Mouse (Mus musculus) left cerebral cortex, adult 11 months (tissue): ENCODE measurements at regions not wholly inside any gene's neighbourhood (a gene's known extent, or its start where the extent isn't known, plus 50 kb on each side); places are given as distances from the start of the nearest gene placed in this dataset.

Experiments used
- DNase-seq: peaks from one replicate; pipeline ENCODE4 v3.0.0; 2022; ENCODE audit warnings: low spot score

DNA sequence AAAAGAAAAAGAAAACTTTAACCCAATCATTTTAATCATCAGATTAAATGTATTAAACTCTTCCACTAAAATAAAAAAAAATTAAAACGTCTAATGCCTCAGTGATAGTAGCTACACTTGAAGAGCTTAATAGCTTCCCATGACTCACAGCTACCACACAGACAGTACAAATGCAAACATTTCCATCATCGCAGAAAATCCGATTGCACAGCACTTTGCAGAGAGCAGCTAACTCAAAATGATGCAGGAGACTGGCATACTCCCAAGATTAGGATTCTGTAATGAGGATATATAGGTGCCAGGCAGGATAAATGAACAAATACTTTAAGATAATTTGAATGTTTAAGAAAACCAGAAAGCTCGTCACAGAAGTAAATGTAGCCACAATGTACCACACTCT, 238.3 kb upstream of the Kif2a start:
- DNase-seq, result no peak

DNA sequence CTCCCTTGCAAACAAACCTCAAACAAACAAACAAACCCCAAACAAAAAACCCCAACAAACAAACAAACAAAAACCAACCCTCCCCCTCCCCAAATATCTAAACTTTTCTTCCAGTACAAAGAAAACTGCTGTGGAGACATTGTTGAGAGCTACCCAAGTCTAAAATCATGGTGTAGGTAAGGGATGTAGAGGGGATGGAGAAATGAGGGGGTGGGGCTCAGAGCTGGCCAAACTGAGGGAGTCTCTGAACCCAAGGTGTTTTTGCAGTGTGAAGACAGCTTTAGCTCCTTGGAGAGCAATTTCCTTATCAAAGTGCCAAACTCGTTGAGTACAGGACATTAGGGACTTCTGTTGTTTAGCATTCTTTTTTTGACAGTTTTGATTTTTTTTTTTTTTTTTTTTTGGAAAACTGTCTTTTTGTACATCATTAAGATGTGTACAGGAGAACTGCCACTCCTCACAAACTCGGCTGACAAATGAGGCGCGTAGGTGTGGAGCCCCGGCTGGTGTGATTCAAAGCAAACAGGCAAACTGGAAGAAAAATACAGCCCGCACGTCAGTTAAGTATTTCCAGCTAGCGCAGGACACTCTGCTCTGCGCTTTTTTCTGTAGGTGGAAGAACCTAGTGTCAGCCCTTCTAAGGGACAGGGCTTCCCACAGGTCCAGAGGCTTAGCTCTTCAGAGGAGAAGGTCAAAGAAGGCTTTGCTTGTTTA, 226.0 kb upstream of the Kif2a start:
- no peak for DNase-seq

GRCm38 (mm10) chr13:107246956-107247751, 225.2 kb upstream of the Kif2a start:
- DNase-seq, result no peak

DNA sequence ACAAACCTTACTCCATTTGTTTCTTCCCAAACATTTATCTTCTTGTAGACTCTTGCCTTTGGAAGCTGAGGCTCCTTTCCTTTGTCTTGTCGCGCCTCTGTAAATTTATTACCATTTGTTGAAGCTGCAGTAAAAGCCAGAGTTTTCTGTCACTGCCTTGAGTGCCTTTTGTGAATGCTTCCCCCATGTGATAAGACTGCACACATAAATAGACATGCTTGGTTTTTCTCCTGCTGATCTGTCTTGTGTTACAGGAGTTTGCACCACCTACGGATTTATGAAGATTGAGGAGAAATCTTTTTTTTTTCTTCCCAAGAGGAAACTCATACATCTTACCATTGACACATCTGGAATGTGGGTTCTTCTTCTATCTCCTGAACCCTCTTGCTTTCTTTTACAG, 222.2 kb upstream of the Kif2a start:
- no peak for DNase-seq

DNA sequence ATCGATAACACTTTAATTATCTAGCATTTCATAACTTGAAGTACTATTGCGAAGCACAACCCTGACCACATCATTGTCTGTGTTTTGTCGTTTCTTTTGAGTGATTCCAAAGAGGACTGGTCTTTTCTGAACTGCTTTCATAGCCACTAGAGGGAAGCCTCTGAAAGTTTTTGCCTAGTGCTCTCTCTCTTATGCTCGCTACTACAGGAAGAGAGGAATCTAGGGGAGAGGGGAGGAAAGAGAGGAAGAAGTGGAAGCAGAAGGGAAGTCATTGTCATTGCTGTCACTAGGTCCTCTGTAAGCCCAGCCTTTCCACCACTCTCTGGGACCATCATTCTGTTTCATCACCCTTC, 217.1 kb upstream of the Kif2a start:
- no peak for DNase-seq

- no peak for DNase-seq
Measured at GRCm38 (mm10) chr13:107238364-107239034, 216.6 kb upstream of the Kif2a start.

DNA sequence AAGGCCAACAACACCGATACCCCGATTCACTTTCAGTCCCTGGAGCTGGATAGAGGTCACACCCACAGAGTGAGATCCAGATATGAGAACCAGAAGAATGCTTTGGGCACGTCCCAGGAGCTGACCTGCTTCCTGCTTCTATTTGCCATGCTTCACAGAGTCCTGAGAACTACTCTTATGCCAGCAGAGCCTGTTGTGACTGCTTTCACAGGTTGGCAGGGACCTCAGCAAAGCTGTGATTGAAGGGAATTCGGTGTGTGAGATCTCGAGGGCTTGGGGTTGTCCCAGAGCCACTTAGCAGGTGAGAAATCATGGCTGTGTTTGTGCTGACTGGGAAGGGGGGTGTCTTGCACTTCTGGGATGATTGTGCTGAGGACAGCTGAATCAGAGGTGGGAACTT, 197.5 kb upstream of the Kif2a start:
- DNase-seq, result no peak

- DNase-seq, result peak; percentile 55
Measured at GRCm38 (mm10) chr13:107218351-107218750, 196.4 kb upstream of the Kif2a start.

GRCm38 (mm10) chr13:107217825-107218224, 195.9 kb upstream of the Kif2a start:
- DNase-seq, result no peak

GRCm38 (mm10) chr13:107213281-107213680, 191.4 kb upstream of the Kif2a start:
- no peak for DNase-seq

GRCm38 (mm10) chr13:107210676-107211075, 188.8 kb upstream of the Kif2a start:
- DNase-seq, result no peak

GRCm38 (mm10) chr13:107207354-107208181, 185.6 kb upstream of the Kif2a start:
- DNase-seq, result peak; percentile 51

DNA sequence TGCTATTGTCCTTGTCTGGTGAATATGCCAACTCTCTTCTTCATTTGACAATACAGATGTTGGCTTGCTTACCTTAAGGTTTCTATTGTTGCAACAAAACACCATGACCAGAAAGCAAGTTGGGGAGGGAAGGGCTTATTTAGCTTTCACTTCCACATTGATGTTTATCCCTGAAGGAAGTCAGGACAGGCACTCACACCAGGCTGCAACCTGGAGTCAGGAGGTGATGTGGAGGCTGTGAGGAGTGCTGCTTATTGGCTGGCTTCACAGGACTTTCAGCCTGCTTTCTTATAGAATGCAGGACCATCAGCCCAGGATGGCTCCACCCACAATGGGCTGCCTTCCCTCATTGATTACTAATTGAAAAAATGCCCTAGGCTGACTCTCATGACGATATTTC, 177.9 kb upstream of the Kif2a start:
- no peak for DNase-seq

- no peak for DNase-seq
Measured at GRCm38 (mm10) chr13:107193426-107193825, 171.5 kb upstream of the Kif2a start.

DNA sequence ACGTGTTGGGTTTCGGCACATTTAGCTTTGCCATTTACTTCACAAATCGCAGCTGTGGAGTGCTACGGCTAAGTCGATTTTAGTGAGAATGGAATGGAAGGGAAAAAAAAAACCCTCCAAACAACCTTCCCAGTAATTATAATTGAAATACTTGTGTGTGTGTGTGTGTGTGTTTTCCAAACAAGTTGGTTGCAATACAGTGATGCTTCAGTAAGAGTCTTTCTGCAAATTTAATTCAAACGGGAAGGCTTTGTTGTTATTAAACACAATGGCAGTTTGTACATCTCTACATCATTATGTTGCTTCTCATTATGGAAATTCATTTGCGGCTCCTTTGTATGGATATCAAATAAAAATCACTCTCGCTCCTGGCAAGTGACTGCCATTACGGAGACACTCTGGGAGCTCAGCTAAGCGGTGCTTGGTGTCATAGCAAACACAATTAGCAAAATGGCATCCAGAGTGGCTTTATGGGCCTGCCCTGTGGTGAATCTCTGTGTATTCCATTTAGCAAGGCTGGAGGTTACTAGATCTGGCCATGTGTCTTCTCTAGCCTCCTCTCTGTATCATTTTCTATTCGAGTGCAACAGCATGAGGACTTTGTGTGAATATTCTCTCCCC, 165.4 kb upstream of the Kif2a start:
- DNase-seq, result no peak

DNA sequence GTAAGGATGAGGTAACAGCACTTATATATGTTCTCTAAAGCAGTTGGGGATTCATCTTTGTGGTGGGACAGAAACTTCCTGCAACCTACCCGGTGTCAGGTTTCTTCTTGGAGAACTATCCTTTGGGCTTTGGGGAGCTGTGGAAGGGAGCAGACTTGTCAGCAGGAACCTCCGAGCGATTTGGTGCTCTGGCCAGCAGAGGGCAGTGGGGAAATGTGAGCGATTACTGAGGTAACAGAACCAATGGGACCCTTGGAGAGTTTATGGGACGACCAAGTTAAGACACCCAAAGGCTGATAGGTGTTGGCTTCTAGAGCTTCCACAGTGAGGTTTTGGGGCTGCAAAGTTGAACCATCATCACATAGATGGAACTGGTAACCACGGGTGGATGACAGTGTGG, 160.6 kb upstream of the Kif2a start:
- peak; percentile 28 for DNase-seq

DNA sequence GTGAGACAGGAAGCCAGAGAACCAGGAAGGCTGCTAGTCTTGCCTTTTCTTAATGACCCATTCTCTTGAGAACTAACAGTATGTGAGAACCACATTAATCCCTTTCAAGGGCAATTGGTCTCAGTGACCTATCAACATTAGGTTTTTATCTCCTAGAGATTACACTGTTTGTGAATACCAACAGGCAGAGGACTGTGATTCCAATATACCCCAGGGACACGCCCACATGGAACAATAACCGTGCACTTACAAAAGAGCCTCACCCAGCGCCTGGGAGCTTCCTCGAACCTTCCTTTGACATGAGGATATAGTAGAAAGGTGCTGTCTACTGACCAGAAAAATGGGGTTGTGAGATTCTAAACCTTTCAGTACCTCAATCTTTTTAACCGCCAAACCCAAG, 157.6 kb upstream of the Kif2a start:
- DNase-seq, result no peak

DNA sequence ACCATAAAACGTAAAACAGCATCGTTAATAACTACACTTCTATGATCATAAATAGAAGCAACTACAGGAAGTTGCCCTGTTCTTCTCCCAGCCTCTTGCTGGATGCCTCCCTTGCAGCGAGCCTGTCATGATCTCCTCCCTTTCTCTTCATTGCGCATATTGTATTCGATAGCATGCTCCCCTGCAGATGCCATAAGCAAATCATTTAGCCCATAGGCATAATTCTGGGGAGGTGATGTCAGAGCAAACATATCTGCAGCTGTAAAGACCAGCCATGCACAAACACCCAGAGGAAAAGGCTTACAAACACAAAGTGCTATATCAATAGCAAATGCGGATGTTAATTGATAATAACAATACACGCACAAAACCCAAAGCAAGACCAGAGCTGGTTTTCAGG, 155.7 kb upstream of the Kif2a start:
- no peak for DNase-seq

DNA sequence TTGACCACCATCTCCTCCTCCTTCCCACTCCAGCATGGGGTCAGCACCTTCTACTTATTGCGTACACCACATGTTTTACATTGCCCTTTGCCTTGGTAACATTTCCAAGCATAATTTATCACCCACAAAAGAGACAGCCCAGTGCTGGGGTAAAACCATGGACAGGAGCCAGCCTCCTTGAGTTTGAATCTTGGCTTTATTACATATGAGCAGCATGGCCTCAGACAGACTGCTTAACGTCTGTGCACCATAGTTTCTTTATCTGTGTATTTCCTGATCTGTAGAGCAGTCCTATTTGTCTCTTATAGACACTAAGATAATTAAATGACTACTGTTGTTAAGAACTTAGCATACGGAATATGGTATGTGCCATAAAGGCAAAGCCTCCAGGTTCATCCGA, 154.0 kb upstream of the Kif2a start:
- DNase-seq, result no peak

DNA sequence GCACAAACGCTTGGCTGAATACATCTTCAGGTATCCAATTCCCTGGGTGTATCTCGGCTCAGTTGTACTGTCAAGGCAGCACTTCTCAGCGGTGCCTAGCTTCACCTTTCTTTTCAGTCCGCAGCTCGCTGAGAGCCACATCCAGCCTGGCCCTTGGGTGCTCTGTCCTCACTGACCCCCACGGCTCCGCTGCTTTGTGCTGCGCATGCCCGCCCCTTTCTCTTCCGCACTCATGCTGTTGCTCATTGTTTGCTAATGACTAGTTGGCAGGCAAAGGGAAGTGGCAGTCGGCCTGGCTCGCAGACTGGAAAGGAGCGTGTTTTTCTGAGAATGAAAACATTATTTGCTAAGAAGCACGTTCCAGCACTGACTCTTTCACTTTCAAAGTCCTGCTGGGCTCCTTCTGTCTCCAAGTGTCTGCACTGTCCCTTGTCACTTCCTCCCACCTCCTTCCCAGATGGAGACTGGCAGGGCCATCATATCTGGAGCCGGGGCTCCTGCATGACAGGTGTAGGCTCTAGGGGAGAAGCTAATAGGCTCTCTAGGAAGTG, 146.7 kb upstream of the Kif2a start:
- DNase-seq, result peak; percentile 17

DNA sequence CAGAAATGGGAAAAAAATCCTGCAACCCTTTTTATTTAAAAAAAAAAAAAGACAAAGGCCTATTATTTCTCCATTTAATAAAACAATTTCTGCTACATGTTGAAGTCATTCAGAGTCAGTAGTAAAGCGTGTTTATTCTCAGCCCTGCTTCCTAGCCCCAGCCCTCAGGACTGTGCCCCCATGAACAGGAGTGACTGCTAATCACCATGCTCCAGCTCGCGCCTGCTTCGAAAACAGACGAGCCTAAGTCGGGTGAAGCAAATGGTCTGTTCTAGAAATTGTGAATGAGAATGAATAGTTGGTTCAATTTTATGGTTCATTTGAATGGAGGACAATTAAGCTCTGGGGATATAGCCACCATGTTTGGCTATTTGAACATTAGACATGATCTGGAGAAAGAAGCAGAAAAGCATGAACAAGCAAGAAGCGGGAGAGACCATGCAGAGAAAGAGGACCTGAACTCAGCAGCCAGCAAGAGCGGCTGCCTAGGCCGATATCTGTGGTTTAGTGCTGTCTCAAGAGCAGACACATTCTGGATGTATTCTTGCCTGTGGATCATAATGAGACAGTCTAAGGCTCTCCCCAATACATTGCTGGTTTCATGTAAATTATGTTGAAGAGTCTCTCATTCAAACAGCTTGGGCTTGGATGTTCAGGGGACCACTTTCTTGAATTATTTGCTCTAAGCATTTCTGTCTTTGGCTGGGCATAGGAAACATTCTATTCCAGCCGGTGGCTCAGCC, 146.1 kb upstream of the Kif2a start:
- no peak for DNase-seq
